ENCODE assay signal across 10 mouse cellular contexts in genomic region chr9:62365326-62366080, GRCm38 (mm10). TPM values are rescaled to one million over a fixed set of nuclear protein-coding genes. Genes with fewer than 3 reads are reported as not detected.
DNase-seq lines count a peak whose midpoint lies in the region; ATAC-seq and TF ChIP-seq lines count a peak whose summit lies in the region.
"Had no signal": no experiment of that assay in that cellular context is flagged by ENCODE, and none has a peak within 500 bp of the region (broad histone marks: within the 10 kb centered on the region; RNA-seq: fewer than 3 reads in every experiment).

No protein-coding gene starts in this region.

- peaks cover 20% of the 10 kb centered on the region; the same call in 1 of the 2 replicates for H3K36me3 ChIP-seq in hindbrain, embryonic 10.5 days
- no peaks in the 10 kb centered on the region for H3K36me3 ChIP-seq in hindbrain, embryonic 13.5 days
- no peaks in the 10 kb centered on the region for H3K36me3 ChIP-seq in midbrain, embryonic 12.5 days
- H3K36me3 ChIP-seq in midbrain, embryonic 13.5 days = no peaks in the 10 kb centered on the region

- WGBS in hindbrain, embryonic 10.5 days = 75% methylated on average over 8 of the region's 8 CpGs
- 71% methylated on average over 8 of the region's 8 CpGs for WGBS in hindbrain, embryonic 13.5 days
- WGBS in midbrain, embryonic 12.5 days = 70% methylated on average over 8 of the region's 8 CpGs
- 71% methylated on average over 8 of the region's 8 CpGs for WGBS in midbrain, embryonic 13.5 days
- WGBS in olfactory bulb, adult 2 months = 66% methylated on average over 8 of the region's 8 CpGs

- H3K4me2 ChIP-seq in hindbrain, embryonic 13.5 days = no peak overlapping the region
- H3K4me2 ChIP-seq in midbrain, embryonic 12.5 days (replicated peaks) = no peak overlapping the region
- H3K4me2 ChIP-seq in midbrain, embryonic 13.5 days (replicated peaks) = no peak overlapping the region

- H3K4me1 ChIP-seq in hindbrain, embryonic 10.5 days (replicated peaks) = peaks cover 100% of the 10 kb centered on the region
- H3K4me1 ChIP-seq in hindbrain, embryonic 13.5 days (replicated peaks) = peaks cover 99% of the 10 kb centered on the region
- peaks cover 96% of the 10 kb centered on the region for H3K4me1 ChIP-seq in midbrain, embryonic 12.5 days
- peaks cover 93% of the 10 kb centered on the region for H3K4me1 ChIP-seq in midbrain, embryonic 13.5 days (replicated peaks)
- peaks cover 84% of the 10 kb centered on the region for H3K4me1 ChIP-seq in olfactory bulb, adult 2 months (ENCODE audit: control insufficient read depth, insufficient read depth, low read length)

- no peak for TF ChIP-seq POLR2A in olfactory bulb, adult 2 months (IDR thresholded peaks at IDR 0.05; ENCODE audit: insufficient read depth, low read depth, low read length)

- peak; percentile 68 for DNase-seq in cerebellum, adult 9-10 months
- no peak for DNase-seq in cerebellum, adult 11-12 months
- no peak for DNase-seq in hindbrain, embryonic 10.5 days (ENCODE audit: low spot score)
- DNase-seq: layer of hippocampus, adult 9-11 months had no signal

- H3K27me3 ChIP-seq in hindbrain, embryonic 10.5 days (ENCODE audit: insufficient read depth, poor library complexity, severe bottlenecking) = no peaks in the 10 kb centered on the region
- no peaks in the 10 kb centered on the region for H3K27me3 ChIP-seq in hindbrain, embryonic 13.5 days
- 0 out of 2 replicates have a peak, but pooled peaks cover 5% of the 10 kb centered on the region for H3K27me3 ChIP-seq in midbrain, embryonic 12.5 days
- no peaks in the 10 kb centered on the region for H3K27me3 ChIP-seq in midbrain, embryonic 13.5 days

- 0 out of 2 replicates have a peak overlapping the region, but pooled peaks have one; percentile 5 for H3K27ac ChIP-seq in hindbrain, embryonic 10.5 days
- no peak overlapping the region for H3K27ac ChIP-seq in hindbrain, embryonic 13.5 days
- peak overlapping the region; percentile 49; the same call in 1 of the 2 replicates for H3K27ac ChIP-seq in midbrain, embryonic 12.5 days (replicated peaks)
- no peak overlapping the region for H3K27ac ChIP-seq in midbrain, embryonic 13.5 days
- H3K27ac ChIP-seq in olfactory bulb, adult 2 months (ENCODE audit: insufficient read depth, low read depth, low read length) = 0 out of 2 replicates have a peak overlapping the region, but pooled peaks have one; percentile 10

- no peak for ATAC-seq in hindbrain, embryonic 13.5 days (ENCODE audit: low FRiP score)
- ATAC-seq in midbrain, embryonic 12.5 days (ENCODE audit: low FRiP score, low read depth) = no peak
- ATAC-seq in midbrain, embryonic 13.5 days = no peak
- no peak for ATAC-seq in megakaryocyte-erythroid progenitor cell, adult 5-6 weeks (replicated peaks; ENCODE audit: low FRiP score, low TSS enrichment, poor library complexity, severe bottlenecking)
- ATAC-seq: CD4-positive, CD25-positive, alpha-beta regulatory T cell, adult 4 months had no signal

- H3K4me3 ChIP-seq in hindbrain, embryonic 10.5 days = no peak overlapping the region
- H3K4me3 ChIP-seq in hindbrain, embryonic 13.5 days = no peak overlapping the region
- no peak overlapping the region for H3K4me3 ChIP-seq in midbrain, embryonic 12.5 days
- no peak overlapping the region for H3K4me3 ChIP-seq in midbrain, embryonic 13.5 days (replicated peaks)
- no peak overlapping the region for H3K4me3 ChIP-seq in olfactory bulb, adult 2 months (ENCODE audit: insufficient read depth, low read depth, low read length)

- no peak overlapping the region for H3K9ac ChIP-seq in hindbrain, embryonic 13.5 days
- no peak overlapping the region for H3K9ac ChIP-seq in midbrain, embryonic 12.5 days (replicated peaks)
- H3K9ac ChIP-seq in midbrain, embryonic 13.5 days (replicated peaks) = no peak overlapping the region

- no peaks in the 10 kb centered on the region for H3K9me3 ChIP-seq in hindbrain, embryonic 10.5 days
- no peaks in the 10 kb centered on the region for H3K9me3 ChIP-seq in hindbrain, embryonic 13.5 days
- H3K9me3 ChIP-seq in midbrain, embryonic 12.5 days = no peaks in the 10 kb centered on the region
- H3K9me3 ChIP-seq in midbrain, embryonic 13.5 days = no peaks in the 10 kb centered on the region

- TF ChIP-seq CTCF in olfactory bulb, adult 2 months (IDR thresholded peaks at IDR 0.05; ENCODE audit: insufficient read depth, low read depth, low read length) = no peak

RNA-seq across cellular contexts. Expression of gene Anp32a, which starts 24.4 kb away (rescaled TPM):
- 211 and 251 TPM in 2 replicates for polyA plus RNA-seq in hindbrain, embryonic 10.5 days (2016; fragmentation: Nextera tagmentation; extraction: Ambion mirVana)
- polyA plus RNA-seq in hindbrain, embryonic 13.5 days (2015; fragmentation: Nextera tagmentation; extraction: Ambion mirVana) = 149 and 172 TPM in 2 replicates
- polyA plus RNA-seq in midbrain, embryonic 12.5 days (2016; fragmentation: Nextera tagmentation; extraction: Ambion mirVana) = 182 and 184 TPM in 2 replicates
- 149 and 175 TPM in 2 replicates for polyA plus RNA-seq in midbrain, embryonic 13.5 days (2015; fragmentation: Nextera tagmentation; extraction: Ambion mirVana)
- polyA plus RNA-seq in olfactory bulb, adult 2 months (2012; ENCODE audit: insufficient read depth, insufficient read length, low replicate concordance, missing spikeins) = 1,184 TPM in 1 of 2 replicates, not detected in the other
- 205 and 266 TPM in 2 replicates for total RNA-seq in megakaryocyte-erythroid progenitor cell, adult 5-6 weeks (2014; fragmentation: Nextera tagmentation)
- 606 and 1,097 TPM in 2 replicates for total RNA-seq in megakaryocyte-erythroid progenitor cell, adult 5-6 weeks (2017)

Comparison
In these comparisons a context has a peak if more than half of its experiments do, and no peak if none do; other contexts are left out.
1. H3K27ac ChIP-seq: peak in hindbrain, embryonic 10.5 days (single experiment), midbrain, embryonic 12.5 days (single experiment) and olfactory bulb, adult 2 months (single experiment); none in hindbrain, embryonic 13.5 days (single experiment) and midbrain, embryonic 13.5 days (single experiment).